Mouse (Mus musculus) lung, postnatal 0 days (tissue): Measurements from ENCODE around the gene Usp33.

Experiments
- CTCF ChIP-seq: IDR thresholded peaks from 2 replicates; pipeline ENCODE4 v1.5.1; 2016; ENCODE audit warnings: antibody characterized with exemption, mild to moderate bottlenecking
- EP300 ChIP-seq: IDR thresholded peaks from 2 replicates; pipeline ENCODE4 v1.6.1; 2016; ENCODE audit warnings: antibody characterized with exemption, mild to moderate bottlenecking, control low read depth

DNA sequence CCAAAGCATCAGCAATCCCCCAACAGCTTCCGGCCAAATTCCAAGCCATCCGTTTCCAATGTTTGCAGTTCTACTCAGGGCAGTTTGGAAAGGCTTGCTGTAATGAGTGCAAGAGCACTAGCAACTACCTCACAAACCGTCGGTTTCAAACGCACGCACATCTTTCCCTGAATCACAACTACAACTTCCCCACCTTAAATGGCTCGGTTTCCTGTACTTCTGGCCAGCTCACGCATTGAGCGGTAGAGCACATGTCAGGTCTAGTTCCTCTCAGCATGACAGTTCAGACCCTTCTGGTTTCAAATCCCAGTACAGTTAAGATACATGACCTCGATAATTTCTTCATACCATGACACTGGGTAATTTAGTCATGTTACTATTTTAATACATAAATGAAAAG is 12.6 kb upstream of the Usp33 start:
- no peak for TF ChIP-seq CTCF
- no peak for TF ChIP-seq EP300
